Comparison of ENCODE assay signal across 9 mouse cellular contexts in genomic region chr17:28026111-28026872, GRCm38 (mm10). TPM values are rescaled to one million over a fixed set of nuclear protein-coding genes. Genes with fewer than 3 reads are reported as not detected.
A peak's percentile ranks its signal among the peaks of the same experiment; 100 is the strongest.
DNase-seq lines count a peak whose midpoint lies in the region; ATAC-seq and TF ChIP-seq lines count a peak whose summit lies in the region.
"Had no signal": no experiment of that assay in that cellular context is flagged by ENCODE, and none has a peak within 500 bp of the region (broad histone marks: within the 10 kb centered on the region; RNA-seq: fewer than 3 reads in every experiment).

No protein-coding gene starts in this region.

- TF ChIP-seq CTCF in left cerebral cortex, adult 2 months (IDR thresholded peaks at IDR 0.05): no peak

- no peak for DNase-seq in forebrain, embryonic 10.5 days (ENCODE audit: extremely low spot score, low spot score)
- no peak for DNase-seq in forebrain, embryonic 11.5 days (ENCODE audit: low spot score)
- DNase-seq in lung, postnatal 4 days: peak; percentile 82 to 91
- no peak for DNase-seq in retina, embryonic 14.5 days (ENCODE audit: low spot score)
- no peak for DNase-seq in urinary bladder, postnatal 25 days (ENCODE audit: low spot score)
- no peak for DNase-seq in left cerebral cortex, adult 2 months (ENCODE audit: extremely low spot score in 1 of 2, low spot score in 2 of 2)

- ATAC-seq in forebrain, embryonic 11.5 days (replicated peaks; ENCODE audit: low FRiP score): no peak
- no peak for ATAC-seq in forebrain, embryonic 15.5 days (replicated peaks)
- no peak for ATAC-seq in kidney, embryonic 16.5 days (ENCODE audit: low FRiP score, low TSS enrichment)

- H3K4me1 ChIP-seq in forebrain, embryonic 10.5 days: peaks cover 74% of the 10 kb centered on the region
- H3K4me1 ChIP-seq in forebrain, embryonic 11.5 days (replicated peaks; ENCODE audit: control insufficient read depth, insufficient read depth, low read length): peaks cover 4% of the 10 kb centered on the region; the same call in 1 of the 2 replicates
- peaks cover 64% of the 10 kb centered on the region for H3K4me1 ChIP-seq in forebrain, embryonic 15.5 days
- peaks cover 51% of the 10 kb centered on the region for H3K4me1 ChIP-seq in kidney, embryonic 16.5 days (ENCODE audit: insufficient read depth, low read length)

- WGBS in forebrain, embryonic 10.5 days: 87% methylated on average over 14 of the region's 14 CpGs
- WGBS in forebrain, embryonic 11.5 days: 89% methylated on average over 14 of the region's 14 CpGs
- WGBS in forebrain, embryonic 15.5 days: 69% methylated on average over 14 of the region's 14 CpGs
- 73% methylated on average over 14 of the region's 14 CpGs for WGBS in kidney, embryonic 16.5 days

- no peak overlapping the region for H3K4me2 ChIP-seq in forebrain, embryonic 11.5 days (ENCODE audit: low read depth, low read length, severe bottlenecking)
- no peak overlapping the region for H3K4me2 ChIP-seq in forebrain, embryonic 15.5 days (replicated peaks)
- no peak overlapping the region for H3K4me2 ChIP-seq in kidney, embryonic 16.5 days (replicated peaks; ENCODE audit: low read depth, low read length)

- no peaks in the 10 kb centered on the region for H3K27me3 ChIP-seq in forebrain, embryonic 10.5 days (ENCODE audit: poor library complexity, severe bottlenecking)
- H3K27me3 ChIP-seq in forebrain, embryonic 11.5 days (ENCODE audit: control insufficient read depth, insufficient read depth, low read length): no peaks in the 10 kb centered on the region
- no peaks in the 10 kb centered on the region for H3K27me3 ChIP-seq in forebrain, embryonic 15.5 days
- no peaks in the 10 kb centered on the region for H3K27me3 ChIP-seq in kidney, embryonic 16.5 days (ENCODE audit: insufficient read depth, low read length)
- H3K27me3 ChIP-seq: megakaryocyte, embryonic 14.5 days had no signal

- no peak overlapping the region for H3K4me3 ChIP-seq in forebrain, embryonic 10.5 days
- H3K4me3 ChIP-seq in forebrain, embryonic 11.5 days (ENCODE audit: low read depth, low read length): no peak overlapping the region
- no peak overlapping the region for H3K4me3 ChIP-seq in forebrain, embryonic 15.5 days
- H3K4me3 ChIP-seq in kidney, embryonic 16.5 days (ENCODE audit: low read length): no peak overlapping the region
- H3K4me3 ChIP-seq in left cerebral cortex, adult 2 months: no peak overlapping the region

- intact Hi-C loops in left cerebral cortex, adult 2 months (cut with DNase I): no loop called here

- peaks cover 11% of the 10 kb centered on the region for H3K36me3 ChIP-seq in forebrain, embryonic 10.5 days (replicated peaks)
- no peaks in the 10 kb centered on the region for H3K36me3 ChIP-seq in forebrain, embryonic 11.5 days (ENCODE audit: control insufficient read depth, insufficient read depth, low read length)
- H3K36me3 ChIP-seq in forebrain, embryonic 15.5 days: no peaks in the 10 kb centered on the region
- H3K36me3 ChIP-seq in kidney, embryonic 16.5 days (ENCODE audit: insufficient read depth, low read length): no peaks in the 10 kb centered on the region

- H3K9ac ChIP-seq in forebrain, embryonic 11.5 days (ENCODE audit: low read length): no peak overlapping the region; the same call in 1 of the 2 replicates
- 0 out of 2 replicates have a peak overlapping the region, but pooled peaks have one; percentile 7 for H3K9ac ChIP-seq in forebrain, embryonic 15.5 days (replicated peaks)
- H3K9ac ChIP-seq in kidney, embryonic 16.5 days (replicated peaks; ENCODE audit: low read length): no peak overlapping the region

- H3K27ac ChIP-seq in forebrain, embryonic 10.5 days: peak overlapping the region; percentile 60; the same call in 1 of the 2 replicates
- H3K27ac ChIP-seq in forebrain, embryonic 11.5 days (ENCODE audit: low read depth, low read length): no peak overlapping the region
- peak overlapping the region; percentile 69 for H3K27ac ChIP-seq in forebrain, embryonic 15.5 days (replicated peaks)
- H3K27ac ChIP-seq in kidney, embryonic 16.5 days (ENCODE audit: low read length): peak overlapping the region; percentile 19; the same call in 1 of the 2 replicates
- no peak overlapping the region for H3K27ac ChIP-seq in left cerebral cortex, adult 2 months

- H3K9me3 ChIP-seq in forebrain, embryonic 10.5 days: no peaks in the 10 kb centered on the region
- no peaks in the 10 kb centered on the region for H3K9me3 ChIP-seq in forebrain, embryonic 11.5 days (ENCODE audit: control insufficient read depth, low read length)
- H3K9me3 ChIP-seq in forebrain, embryonic 15.5 days: no peaks in the 10 kb centered on the region
- no peaks in the 10 kb centered on the region for H3K9me3 ChIP-seq in kidney, embryonic 16.5 days (ENCODE audit: low read length)
- H3K9me3 ChIP-seq: megakaryocyte, embryonic 14.5 days had no signal

RNA-seq across cellular contexts. Expression of gene Tcp11, which starts 54.1 kb away (rescaled TPM):
- polyA plus RNA-seq in forebrain, embryonic 10.5 days (2016; fragmentation: Nextera tagmentation; extraction: Ambion mirVana): 0.68 and 0.85 TPM in 2 replicates
- 0.39 and 1.0 TPM in 2 replicates for polyA plus RNA-seq in forebrain, embryonic 11.5 days (2014; fragmentation: Nextera tagmentation; extraction: Ambion mirVana)
- 1.7 and 1.8 TPM in 2 replicates for polyA plus RNA-seq in forebrain, embryonic 15.5 days (2015; fragmentation: Nextera tagmentation; extraction: Ambion mirVana)
- polyA plus RNA-seq in kidney, embryonic 16.5 days (2015; fragmentation: Nextera tagmentation; extraction: Ambion mirVana): 6.4 and 7.6 TPM in 2 replicates
- under 1 TPM; 0.61 to 0.88 TPM for total RNA-seq in left cerebral cortex, adult 2 months (2021)

Comparison
In these comparisons a context has a peak if more than half of its experiments do, and no peak if none do; other contexts are left out.
1. H3K27ac ChIP-seq: peak in forebrain, embryonic 10.5 days (single experiment), forebrain, embryonic 15.5 days (single experiment) and kidney, embryonic 16.5 days (single experiment); none in forebrain, embryonic 11.5 days (single experiment) and left cerebral cortex, adult 2 months (single experiment).
2. DNase-seq: peak in lung, postnatal 4 days (2 of 2); none in forebrain, embryonic 10.5 days (single experiment), forebrain, embryonic 11.5 days (single experiment), retina, embryonic 14.5 days (single experiment), urinary bladder, postnatal 25 days (single experiment) and left cerebral cortex, adult 2 months (0 of 2).